Mouse (Mus musculus): ENCODE results near the gene Zdhhc23. TPM values are rescaled to one million over a fixed set of nuclear protein-coding genes. Genes with fewer than 3 reads are reported as not detected.

Zdhhc23 gene
- polyA plus RNA-seq, 1 experiment from 2014 or later, result 1.2 TPM

GRCm38 (mm10) chr16:43918867-43919266 is 60.7 kb downstream of the Zdhhc23 start:
- ATAC-seq (ENCODE audit: low read depth) (no peak), DNase-seq (ENCODE audit: low spot score) (no peak)
- H3K9me3 ChIP-seq (ENCODE audit: control insufficient read depth, low read length), result no peaks in the 10 kb centered on the region
- H3K4me2 ChIP-seq (ENCODE audit: low read depth, low read length), result no peak overlapping the region
- H3K27ac ChIP-seq (replicated peaks; ENCODE audit: low read depth, low read length), result no peak overlapping the region
- no peak overlapping the region for H3K9ac ChIP-seq (ENCODE audit: low read depth, low read length)
- no peaks in the 10 kb centered on the region for H3K4me1 ChIP-seq (ENCODE audit: control insufficient read depth, insufficient read depth, low read length)
- no peak overlapping the region for H3K4me3 ChIP-seq (ENCODE audit: low read depth, low read length)
- WGBS, result 89% methylated on average over 3 of the region's 3 CpGs
- no peaks in the 10 kb centered on the region for H3K27me3 ChIP-seq (replicated peaks; ENCODE audit: control insufficient read depth, insufficient read depth, low read length)
- 0 out of 2 replicates have a peak, but pooled peaks cover 3% of the 10 kb centered on the region for H3K36me3 ChIP-seq (ENCODE audit: control insufficient read depth, insufficient read depth, low read length)

Small RNAs within 50 kb of the gene (microRNA-seq; reads per million reads assigned to microRNA genes)
- not detected for gene Mir3470b (ENCODE audit: borderline number of aligned reads)

Other genes with a start within 250 kb of the Zdhhc23 start
- not detected in 2 replicates for gene Drd3, start 225.8 kb downstream of the Zdhhc23 start, polyA plus RNA-seq (2014; fragmentation: Nextera tagmentation; extraction: Ambion mirVana)
- 10.0 and 11.9 TPM in 2 replicates for gene Ccdc191, start 90.0 kb downstream of the Zdhhc23 start, polyA plus RNA-seq (2014; fragmentation: Nextera tagmentation; extraction: Ambion mirVana)
- 28.3 and 34.1 TPM in 2 replicates for gene Qtrt2, start 53.0 kb downstream of the Zdhhc23 start, polyA plus RNA-seq (2014; fragmentation: Nextera tagmentation; extraction: Ambion mirVana)
- gene Gramd1c, start 83.6 kb upstream of the Zdhhc23 start, polyA plus RNA-seq (2014; fragmentation: Nextera tagmentation; extraction: Ambion mirVana), result 7.7 and 8.2 TPM in 2 replicates
- gene Atp6v1a, start 159.9 kb upstream of the Zdhhc23 start, polyA plus RNA-seq (2014; fragmentation: Nextera tagmentation; extraction: Ambion mirVana), result 75.2 and 76.2 TPM in 2 replicates
- gene Naa50, start 160.0 kb upstream of the Zdhhc23 start, polyA plus RNA-seq (2014; fragmentation: Nextera tagmentation; extraction: Ambion mirVana), result 88.8 and 92.1 TPM in 2 replicates
- 4.7 and 5.5 TPM in 2 replicates for gene Usf3, start 193.5 kb upstream of the Zdhhc23 start, polyA plus RNA-seq (2014; fragmentation: Nextera tagmentation; extraction: Ambion mirVana)

Data from embryonic facial prominence, embryonic 14.5 days (tissue).